Mouse (Mus musculus) megakaryocyte-erythroid progenitor cell, adult 5-6 weeks (primary cell): Measurements from ENCODE around the gene Gnat2. TPM values are rescaled to one million over a fixed set of nuclear protein-coding genes. Genes with fewer than 3 reads are reported as not detected.

Source experiments
- ATAC-seq: replicated peaks from 2 replicates; pipeline ENCODE4 v1.8.0; 2016; ENCODE audit warnings: mild to moderate bottlenecking, inconsistent platforms; ENCODE audit not compliant: severe bottlenecking, poor library complexity, low FRiP score, low TSS enrichment
- total RNA-seq, 2 experiments: library from RNA; stranded (forward) in 1 of 2; stranded (reverse) in 1 of 2; fragments of 200-1000, 215-1000 nt in 1 of 2; fragments of >200 nt in 1 of 2; fragmentation: Nextera tagmentation in 1 of 2; gene quantifications; 2 replicates each; pipeline ENCODE4 v1.2.3; 2014 to 2017

The Gnat2 gene
- total RNA-seq (2014; fragmentation: Nextera tagmentation) (0.64 TPM in 1 of 2 replicates, not detected in the other), total RNA-seq (2017) (1.7 TPM in 1 of 2 replicates, not detected in the other)

DNA sequence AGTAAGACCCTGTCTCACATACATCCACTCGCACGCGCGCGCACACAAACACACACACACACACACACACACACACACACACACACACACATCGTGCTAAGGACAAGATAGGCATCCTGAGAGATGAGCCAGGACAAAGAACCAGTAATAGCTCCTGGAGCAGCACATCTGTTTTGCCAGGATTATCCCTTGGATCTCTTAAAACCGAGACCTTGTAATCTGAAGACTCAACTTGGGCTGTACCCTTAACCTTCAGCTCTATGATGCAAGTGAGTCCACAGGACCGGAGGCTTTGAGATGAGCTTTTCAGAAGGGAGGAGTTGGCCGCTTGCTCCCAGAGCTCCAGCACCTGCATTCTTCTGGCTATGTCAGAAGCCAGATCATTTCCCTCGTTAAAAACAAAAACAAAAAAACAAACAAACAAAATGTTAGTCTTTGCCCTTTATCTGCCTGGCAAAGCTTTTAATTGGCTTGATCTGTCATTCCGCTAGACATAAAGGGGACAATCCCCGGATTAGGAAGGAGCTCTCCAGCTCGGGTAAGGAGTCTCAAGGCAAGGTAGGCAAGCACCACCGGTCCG, at the start of gene Gnat2:
Gene Gnat2, plus strand, starts transcription at position 254 of the 580 bp plus-strand sequence.
- no peak for ATAC-seq

DNA sequence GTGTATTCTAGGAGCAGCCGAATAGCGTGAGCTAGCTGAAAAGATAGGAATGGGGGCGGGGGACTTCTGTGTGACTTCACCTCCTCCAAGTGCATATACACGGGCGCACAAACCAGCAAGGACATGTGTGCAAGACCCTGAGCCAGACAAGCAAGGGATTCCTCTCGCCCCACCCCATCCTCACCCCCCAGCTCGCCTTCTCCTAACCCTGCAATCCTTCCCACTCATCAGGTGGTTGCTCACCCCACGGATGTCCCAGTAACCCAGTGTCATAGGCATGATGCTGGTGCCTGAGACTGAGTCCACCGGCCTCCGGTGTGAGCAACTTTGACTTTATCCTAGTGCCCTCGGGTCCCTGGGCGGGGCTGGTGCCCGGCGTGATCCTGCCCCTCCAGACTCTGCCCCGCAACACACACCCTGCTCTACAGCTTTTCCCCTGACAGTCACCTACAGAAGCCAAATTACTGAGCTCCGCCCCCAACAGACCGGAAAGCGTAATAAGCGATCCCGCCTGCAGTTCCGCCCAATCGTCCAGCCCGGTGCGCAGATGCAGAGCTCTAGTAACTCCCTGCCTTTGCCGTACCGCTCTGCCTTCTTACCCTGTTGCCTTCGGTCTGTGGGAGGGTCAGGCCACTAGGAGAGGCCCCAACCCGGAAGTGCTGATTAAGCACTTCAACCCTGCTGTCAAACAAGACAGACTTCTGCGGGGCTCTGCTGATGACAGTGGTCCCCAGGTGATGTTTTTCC, 48.0 kb upstream of the Gnat2 start, which contains the start of gene Gstm4:
Gene Gstm4, minus strand, starts transcription at position 501 of the 747 bp plus-strand sequence.
- peak; percentile 98 for ATAC-seq

DNA sequence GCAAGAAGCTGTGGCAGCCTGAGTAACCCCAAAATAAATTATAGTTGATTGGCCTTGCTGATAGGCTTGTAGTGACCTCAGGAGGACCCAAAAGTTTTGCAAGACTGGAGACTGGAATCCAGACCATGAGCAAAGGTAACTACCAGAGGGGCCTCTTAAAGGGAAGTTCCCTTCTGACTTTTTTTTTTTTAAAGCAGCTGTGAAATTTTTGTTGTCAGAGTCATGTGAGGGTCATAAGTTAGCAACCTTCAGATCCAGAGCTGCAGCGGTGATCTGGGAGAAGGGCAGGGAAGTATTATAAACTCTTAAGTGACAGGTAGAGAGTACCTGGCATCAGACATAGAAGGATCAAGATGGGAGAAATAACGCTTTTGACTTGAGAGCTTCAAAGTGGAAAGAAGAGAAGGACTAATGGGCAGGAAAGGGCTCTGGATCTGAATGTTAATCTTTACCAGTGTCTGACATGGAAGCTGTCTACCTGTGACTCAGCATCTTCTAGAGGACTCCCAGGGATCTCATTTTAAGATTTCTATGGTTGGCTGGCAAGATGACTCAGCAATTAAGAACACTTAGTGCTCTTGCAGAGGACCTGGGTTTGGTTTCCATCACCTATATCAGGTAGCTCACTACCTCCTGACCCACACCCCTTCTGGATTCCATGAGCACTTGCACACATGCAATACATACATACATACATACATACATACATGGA, 45.5 kb upstream of the Gnat2 start:
- ATAC-seq = no peak

DNA sequence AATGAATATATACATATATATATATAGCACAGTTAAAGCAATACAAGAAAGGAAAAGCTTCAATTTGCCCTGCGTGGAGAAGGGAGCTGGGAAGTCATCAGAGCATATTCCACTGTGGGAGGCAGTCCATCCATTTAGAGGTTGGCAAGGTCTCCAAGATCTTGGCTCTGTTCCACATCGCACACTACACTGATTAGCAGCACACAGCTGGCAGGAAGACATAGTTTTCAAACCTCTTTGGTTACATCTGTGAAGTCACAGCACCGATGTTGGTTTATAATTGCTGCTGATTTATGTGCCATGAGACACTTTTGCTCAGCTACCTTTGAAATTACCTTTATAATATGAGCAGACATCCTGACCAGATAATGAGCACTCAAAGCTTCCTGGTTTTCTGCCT, 44.3 kb upstream of the Gnat2 start:
- no peak for ATAC-seq

DNA sequence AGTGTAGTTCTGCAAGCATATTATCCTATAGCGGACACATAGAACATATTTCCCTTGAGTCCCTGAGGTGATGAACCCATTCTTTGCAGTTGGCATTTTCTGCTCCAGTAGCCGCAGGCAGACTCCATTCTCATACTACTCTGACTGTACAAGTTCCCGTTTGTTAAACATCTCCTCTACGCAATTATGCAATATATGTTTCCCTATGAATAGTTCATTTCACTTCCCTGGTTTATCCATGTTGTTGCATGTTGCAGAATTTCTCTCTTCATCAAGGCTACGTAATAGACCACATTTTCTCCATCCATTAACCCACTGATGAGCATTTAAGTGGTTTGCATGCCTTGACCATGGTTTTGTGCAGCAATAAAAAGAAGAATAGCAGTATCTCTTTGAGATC, 42.1 kb upstream of the Gnat2 start:
- no peak for ATAC-seq

DNA sequence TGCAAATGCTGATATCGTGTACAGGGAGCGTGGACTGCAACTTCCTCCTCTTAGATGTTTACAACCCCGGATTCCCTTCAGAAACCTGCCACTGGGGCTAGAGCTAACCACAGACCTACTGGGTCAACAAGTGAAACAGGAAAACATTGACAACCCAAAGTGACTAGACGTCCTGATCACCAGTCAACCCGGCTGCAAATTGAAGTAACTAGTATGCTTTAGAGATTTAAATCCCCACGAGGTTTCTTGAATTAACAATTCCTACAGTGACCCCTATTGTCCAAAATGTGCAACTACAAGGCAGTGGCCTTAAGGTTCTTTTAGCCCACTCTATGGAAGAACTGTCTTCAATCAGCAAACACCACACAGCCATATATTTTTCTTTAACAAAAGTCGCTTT, 31.2 kb upstream of the Gnat2 start:
- peak; percentile 73 for ATAC-seq

DNA sequence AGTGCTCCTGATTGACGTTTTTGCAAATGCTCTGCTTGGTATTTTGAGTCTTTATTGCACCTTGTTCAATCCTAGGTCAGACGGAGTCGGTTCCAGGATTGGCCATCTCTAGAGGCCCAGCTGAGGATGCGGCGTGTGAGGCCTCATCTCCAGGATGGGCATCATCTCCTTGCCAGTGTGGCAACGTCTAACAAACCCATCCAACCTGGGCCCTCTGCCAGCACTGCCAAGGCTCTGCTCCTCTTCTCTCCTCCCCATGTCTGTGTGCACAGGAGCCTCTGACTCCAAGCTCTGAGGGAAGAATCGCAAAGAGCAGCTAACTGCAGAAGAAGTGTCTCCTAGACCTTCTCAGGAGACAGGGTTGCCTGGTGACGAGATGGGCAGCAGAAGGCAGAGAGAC, 29.9 kb upstream of the Gnat2 start:
- ATAC-seq = no peak

DNA sequence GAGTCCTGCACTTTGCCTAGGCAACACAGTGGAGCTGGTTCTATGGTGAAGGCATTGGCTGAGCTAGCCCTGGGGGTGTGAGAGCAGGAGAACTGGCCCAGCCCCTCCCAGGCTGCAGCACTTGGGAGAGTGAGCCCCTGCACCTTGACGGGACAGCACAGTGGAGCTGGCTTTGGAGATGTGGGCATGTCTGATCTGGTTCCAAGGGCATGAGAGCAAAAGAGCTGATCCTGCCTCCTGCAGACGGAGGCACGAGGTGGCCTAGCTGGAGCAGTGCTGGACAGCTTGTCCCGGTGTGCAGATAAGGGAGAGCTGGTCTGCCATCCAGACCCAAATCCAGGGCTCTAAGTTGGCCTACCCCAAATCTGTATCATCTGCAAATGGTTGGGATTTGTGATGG, 27.9 kb upstream of the Gnat2 start:
- ATAC-seq = no peak

DNA sequence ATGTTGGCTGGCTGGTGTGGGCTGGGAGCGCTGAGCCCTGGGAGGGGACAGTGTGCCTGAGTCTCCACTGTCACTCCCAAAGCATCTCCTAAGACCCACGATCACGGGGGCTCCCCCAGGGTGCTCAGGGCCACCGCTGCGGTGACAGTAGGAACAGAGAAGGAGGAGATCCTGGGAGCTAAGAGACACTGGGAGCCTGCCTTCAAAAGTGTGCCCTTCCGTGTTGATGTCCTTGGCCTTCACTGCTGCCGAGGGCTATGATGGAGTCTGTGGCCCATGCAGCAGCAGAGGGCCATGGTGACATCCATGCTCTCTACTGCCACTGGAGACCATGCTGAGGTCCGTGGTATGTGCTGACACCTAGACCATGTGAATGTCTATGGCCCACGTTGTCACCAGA, 27.0 kb upstream of the Gnat2 start:
- no peak for ATAC-seq

DNA sequence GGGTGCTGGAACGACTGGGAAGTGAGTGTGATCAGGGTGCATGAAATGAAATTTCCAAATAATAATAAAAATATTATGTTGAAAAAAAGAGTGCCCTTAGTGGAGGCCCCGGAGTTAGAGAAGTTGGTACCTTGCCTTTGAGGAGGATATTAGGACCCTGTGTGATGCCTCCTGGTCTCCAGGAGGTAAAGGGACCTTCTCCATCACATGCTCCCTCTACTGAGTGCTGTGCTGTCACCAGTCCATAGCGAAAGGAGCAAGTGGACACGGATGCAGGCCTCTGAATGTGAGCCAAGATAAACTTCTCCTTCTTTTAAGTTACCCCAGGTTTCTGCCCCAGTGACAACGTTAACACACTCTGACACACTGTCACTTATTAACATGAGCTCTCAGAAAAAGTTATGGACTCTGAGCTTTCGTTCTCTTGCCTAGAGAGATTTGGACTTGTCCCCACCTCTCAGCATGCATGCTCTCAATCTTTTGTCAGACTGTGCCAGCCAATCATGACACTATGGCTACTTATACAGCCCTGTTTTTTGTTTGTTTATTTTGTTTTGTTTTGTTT, 25.1 kb upstream of the Gnat2 start:
- no peak for ATAC-seq

DNA sequence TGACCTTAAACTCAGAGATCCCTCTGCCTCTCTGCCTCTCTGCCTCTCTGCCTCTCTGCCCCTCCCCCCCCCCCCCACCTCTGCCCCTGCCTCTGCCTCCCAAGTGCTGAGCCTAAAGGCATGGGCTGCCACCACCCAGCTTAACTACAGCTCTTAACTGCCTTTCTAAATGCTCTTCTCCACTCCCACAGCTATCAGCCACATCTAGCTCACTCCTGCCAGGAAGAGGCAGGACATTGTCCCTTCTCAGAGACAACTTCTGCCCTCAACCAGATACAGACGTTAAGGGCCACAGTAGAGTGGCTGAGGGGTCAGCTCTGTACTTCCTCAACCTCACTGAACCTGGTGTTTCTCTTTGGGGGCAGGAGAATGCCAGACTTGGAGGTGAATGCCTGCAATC, 23.8 kb upstream of the Gnat2 start:
- ATAC-seq = no peak

DNA sequence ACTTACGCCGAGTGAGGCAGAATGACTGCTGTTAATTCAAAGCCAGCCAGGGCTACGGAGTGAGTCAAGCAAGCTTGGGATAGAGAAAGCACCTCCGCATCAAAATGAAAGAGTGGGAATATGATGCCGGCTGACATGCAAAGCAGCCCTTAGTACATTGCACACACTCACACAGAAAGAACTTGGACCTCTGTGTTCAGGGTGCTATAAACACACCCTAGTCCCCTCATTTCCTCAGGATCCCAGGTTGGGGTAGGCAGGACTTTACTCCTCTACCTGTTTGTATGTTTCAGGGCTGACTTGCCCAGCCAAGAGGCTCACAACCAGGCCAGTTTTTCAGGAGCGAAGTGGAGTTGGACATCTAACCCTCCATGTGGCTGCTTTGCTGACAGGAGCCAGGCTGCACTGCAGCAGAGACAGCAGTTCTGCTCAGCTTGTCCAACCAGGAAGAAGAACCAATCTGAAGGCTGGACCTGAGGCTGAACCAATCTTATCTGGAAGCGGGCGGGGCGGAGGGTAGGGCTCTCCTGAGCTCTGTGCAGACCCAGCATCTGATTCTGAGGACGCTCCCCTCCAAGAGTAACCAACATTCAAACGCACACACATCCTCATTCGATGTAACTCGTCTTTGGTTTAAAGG, 23.2 kb upstream of the Gnat2 start:
- peak; percentile 68 for ATAC-seq

DNA sequence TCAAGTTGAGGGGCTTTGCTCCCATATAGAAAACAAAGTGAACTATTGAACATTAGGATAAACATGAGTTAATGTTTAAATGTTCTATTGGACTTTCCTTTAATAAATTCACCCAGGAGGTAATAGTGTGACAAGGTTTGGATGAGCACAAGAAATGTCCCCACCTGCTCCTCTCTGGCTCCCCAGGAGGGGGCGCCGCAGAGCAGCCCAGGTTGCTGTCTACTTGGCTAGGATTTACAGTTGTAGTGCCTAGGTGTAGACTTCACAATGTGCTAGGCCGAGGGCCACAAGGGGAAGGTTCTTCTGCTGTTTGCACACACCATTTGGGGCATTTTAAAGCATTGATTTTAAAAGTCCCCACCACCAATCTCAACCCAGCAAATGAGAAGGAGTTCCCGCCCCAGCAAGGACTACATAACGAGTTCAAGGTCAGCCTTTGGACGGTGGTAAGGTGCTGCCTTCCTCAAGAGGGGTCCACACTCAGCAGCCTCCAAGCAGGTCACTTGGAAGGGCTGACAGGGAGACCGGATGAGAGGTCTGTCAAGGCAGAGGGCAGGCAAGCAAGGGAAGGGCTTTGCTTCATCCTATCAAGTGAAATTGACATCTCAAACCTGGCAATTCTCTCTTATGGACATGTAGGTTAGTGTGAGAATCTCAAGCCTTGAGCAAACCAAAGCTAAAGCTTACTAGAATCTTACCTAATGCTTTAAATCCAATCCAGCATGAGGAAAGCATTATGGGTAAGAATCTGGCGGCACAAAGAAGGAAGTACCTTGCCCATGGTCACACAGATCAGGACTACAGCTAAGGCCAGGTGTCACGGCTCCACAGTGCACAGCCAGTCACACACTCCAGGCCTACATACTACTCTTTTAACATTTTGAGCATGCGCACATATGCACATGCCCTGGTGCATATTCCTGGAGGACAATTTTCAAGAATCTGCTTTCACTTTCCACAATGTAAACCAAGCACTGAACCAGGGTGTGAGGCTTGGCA, 22.0 kb upstream of the Gnat2 start:
- ATAC-seq = peak; percentile 78

DNA sequence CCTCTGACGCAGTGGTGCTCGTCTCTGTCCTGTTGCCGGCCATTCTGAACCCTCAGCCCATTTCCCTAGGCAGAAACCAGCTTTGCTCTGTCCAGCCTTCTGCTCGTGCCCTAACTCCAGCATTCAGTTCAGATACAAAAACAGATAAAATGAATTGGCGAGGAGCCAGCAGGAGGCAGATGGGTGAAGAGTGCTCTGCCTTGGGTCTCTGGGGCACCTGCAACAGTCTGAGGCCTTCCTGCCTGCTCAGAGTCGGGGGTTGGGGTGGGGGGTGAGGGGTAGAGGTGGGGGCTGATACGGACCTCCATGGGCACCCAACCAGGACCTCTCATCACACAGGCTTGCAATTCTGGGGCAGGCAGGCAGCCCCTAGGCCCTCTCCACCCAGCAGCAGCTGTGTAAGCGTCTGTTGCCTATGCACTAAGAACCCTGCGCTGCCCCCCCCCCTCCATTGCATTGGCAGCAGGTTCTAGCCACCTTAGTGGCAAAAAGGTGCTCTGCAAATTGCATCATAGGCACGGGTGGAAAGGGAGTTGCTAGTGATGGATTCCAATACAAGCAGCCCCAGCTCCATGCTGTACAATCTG, 19.5 kb upstream of the Gnat2 start:
- ATAC-seq = peak; percentile 32; the same call in 1 of the 2 replicates

DNA sequence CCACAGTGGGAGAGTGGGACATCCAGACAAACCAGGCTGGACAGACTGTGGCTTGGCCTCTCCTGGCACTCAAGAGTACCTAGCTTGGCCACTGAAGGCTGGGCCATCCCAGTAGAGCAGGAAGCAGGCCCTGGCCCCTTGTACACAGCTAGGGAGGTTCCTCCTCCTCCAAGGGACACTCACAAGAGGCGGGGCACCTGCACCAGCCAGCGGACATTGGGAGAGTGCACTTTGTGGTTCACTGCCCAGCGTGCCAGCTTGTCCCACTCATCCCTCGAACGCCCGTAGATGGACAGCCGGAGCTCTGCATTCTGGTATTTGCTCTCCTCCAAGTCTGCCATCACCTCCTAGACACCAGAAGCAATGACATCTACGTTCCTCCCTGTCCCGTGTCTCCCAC, 15.8 kb upstream of the Gnat2 start:
- ATAC-seq = no peak

DNA sequence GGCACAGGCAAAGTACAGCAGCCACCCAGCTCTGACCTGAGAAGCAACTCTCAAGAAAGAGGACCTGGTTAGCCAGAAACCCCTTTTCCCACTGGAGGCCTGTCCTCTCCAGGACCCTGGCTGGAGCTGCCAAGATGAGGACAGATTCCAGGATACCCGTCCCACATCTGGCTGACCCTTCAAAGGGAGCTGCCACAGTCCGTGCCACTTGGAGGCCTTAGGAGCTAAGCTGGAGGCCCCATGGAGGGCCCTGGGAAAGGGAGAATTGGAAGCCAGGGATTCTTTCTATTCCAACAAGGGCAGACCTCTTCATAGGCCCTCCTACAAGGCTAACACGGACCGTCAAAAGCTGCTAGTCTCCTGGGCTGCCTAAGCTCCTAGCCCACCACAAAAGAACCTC, 10.9 kb upstream of the Gnat2 start:
- ATAC-seq = no peak

DNA sequence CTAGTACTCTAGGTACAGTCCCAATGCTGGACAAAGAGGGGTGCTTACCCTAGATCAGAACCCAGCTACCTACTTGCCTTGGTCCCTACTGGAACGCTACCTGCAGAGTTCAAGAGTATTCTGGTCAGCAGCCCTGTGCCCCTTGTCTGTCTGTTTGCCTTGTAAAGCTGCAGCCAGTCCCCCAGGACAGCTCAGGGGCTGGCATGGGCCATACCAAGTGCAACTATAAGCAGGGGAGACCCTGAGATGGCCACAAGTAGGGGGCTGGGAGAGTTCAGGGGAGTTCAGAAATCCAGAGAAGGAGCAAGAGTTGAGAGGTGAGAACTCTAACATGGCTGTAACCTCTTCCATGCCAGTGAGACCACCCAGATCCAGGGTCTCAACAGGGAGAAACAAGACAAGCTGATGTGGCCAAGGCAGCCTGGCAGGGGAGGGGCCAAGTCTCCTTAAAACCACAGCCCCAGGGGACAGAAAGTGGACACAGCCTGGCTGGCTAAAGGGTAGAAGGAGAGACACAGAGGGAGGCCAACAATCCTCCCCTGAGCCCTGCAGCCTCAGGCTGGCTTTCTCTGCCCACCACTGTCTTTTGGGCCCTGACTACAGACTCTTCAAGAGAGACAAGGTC, 10.2 kb upstream of the Gnat2 start:
- no peak for ATAC-seq

DNA sequence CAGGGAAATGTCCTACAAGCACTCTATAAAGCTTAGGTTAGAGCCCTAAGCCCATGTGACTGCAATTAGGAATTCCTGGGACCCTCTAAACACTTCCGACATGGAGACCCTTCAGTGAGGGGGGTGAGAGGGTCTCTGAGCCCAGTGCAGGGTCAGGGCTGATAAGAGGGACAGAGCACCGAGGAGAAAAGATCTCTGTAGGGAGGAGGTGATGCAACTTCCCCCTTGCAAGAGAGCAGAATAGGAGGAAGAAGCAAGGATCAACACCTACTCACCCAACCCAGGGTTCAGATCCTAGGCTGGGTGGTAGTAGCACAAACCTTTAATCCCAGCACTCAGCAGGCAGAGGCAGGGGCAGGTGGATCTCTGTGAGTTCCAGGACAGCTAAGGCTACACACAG, 9.4 kb upstream of the Gnat2 start:
- no peak for ATAC-seq
